Mouse (Mus musculus): ENCODE data around the gene Mff. TPM values are rescaled to one million over a fixed set of nuclear protein-coding genes. Genes with fewer than 3 reads are reported as not detected.

The Mff gene
- total RNA-seq (2014; fragmentation: Nextera tagmentation) (552 and 575 TPM in 2 replicates), total RNA-seq (2017) (387 and 411 TPM in 2 replicates), polyA plus RNA-seq (2012) (366 and 539 TPM in 2 replicates)

DNA sequence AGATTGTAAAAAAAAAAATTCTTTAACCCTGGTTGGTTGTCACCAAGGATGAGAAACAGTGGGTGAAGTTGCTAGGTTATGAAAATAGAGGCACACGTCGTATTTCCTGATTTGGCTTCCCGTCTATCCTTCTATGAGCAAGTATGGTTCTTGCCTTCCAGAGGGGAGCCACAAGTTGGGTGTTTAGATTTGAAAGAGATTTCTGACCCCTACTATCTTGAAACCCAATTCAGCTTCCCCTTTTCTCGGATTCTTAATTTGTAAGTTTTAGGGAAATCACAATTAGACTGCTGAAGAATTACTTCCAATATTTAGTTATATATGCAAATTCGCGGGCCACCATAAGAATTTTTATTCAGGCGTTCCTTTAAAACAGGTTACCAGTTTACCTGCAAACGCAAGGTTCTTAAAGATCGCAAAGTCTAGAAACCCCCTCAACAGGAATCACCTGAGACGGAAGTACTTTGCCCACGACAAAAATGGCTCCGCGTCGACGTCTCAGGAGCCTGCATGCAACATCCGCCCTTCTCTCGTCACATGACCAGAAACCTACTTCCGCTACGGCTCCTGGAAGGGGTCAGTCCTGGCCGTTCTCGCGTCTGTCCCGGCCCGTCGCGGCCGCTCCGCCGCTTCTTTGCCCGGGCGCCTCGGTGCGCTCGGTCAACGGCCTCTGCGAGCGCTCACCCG is at the start of gene Mff:
TSS of gene Mff (plus strand) at position 552 of the 687 bp plus-strand sequence.
- ATAC-seq (ENCODE audit: extremely low read depth, insufficient number of reproducible peaks, low FRiP score, poor library complexity, severe bottlenecking) (peak; percentile 83), DNase-seq (ENCODE audit: low spot score) (peak; percentile 72)
- Histone ChIP-seq H3K4me3 (ENCODE audit: low read depth, low read length) (peak within 1 kb of the TSS; percentile 79), H3K9me3 (replicated peaks) (no peaks in the 10 kb centered on the region), H3K36me3 (replicated peaks) (peaks cover 24% of the 10 kb centered on the region), H3K27me3 (ENCODE audit: insufficient read depth, low read length) (no peaks in the 10 kb centered on the region), H3K4me1 (ENCODE audit: insufficient read depth, low read depth, low read length) (peaks cover 37% of the 10 kb centered on the region)
- TF ChIP-seq CTCF (IDR thresholded peaks at IDR 0.05; ENCODE audit: low read depth, low read length) (no peak), POLR2AphosphoS5 (IDR thresholded peaks at IDR 0.05; ENCODE audit: insufficient replicate concordance, low read depth, low read length) (no peak), GATA1 (IDR thresholded peaks at IDR 0.05; ENCODE audit: borderline replicate concordance, low read length) (no peak), TAL1 (conservative IDR thresholded peaks at IDR 0.05; ENCODE audit: low read depth, low read length) (no peak), GATA2 (IDR thresholded peaks at IDR 0.05; ENCODE audit: borderline replicate concordance, low read depth, low read length) (no peak)

DNA sequence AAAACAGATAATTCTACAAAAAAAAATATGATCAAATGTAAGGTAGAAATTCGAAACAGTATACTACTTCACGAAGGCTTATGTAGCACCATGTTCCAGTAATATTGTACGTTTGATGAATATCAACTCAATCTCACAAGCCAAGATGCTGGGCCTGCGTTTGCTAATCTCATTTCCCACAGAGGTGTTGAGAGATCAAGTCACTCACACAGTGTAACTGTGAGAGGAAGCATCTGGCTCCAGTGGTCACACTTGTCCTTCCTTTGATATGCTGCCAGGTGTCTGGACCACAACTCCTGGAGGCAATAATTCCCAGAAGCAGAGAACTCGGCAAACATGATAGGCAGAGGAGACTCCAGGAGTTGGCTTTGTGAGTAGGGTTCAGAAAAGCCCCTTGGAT is 38.4 kb upstream of the Mff start:
- peaks cover 16% of the 10 kb centered on the region for H3K4me1 ChIP-seq (ENCODE audit: insufficient read depth, low read depth, low read length)
- DNase-seq (ENCODE audit: low spot score) (peak; percentile 18), ATAC-seq (ENCODE audit: extremely low read depth, insufficient number of reproducible peaks, low FRiP score, poor library complexity, severe bottlenecking) (peak; percentile 76)
- no peaks in the 10 kb centered on the region for H3K9me3 ChIP-seq (replicated peaks)
- peaks cover 12% of the 10 kb centered on the region for H3K36me3 ChIP-seq (replicated peaks)
- H3K4me3 ChIP-seq (ENCODE audit: low read depth, low read length) = no peak overlapping the region
- H3K27me3 ChIP-seq (ENCODE audit: insufficient read depth, low read length) = no peaks in the 10 kb centered on the region
- TF ChIP-seq GATA1 (IDR thresholded peaks at IDR 0.05; ENCODE audit: borderline replicate concordance, low read length) = no peak
- peak; percentile 61 for TF ChIP-seq TAL1 (conservative IDR thresholded peaks at IDR 0.05; ENCODE audit: low read depth, low read length)

DNA sequence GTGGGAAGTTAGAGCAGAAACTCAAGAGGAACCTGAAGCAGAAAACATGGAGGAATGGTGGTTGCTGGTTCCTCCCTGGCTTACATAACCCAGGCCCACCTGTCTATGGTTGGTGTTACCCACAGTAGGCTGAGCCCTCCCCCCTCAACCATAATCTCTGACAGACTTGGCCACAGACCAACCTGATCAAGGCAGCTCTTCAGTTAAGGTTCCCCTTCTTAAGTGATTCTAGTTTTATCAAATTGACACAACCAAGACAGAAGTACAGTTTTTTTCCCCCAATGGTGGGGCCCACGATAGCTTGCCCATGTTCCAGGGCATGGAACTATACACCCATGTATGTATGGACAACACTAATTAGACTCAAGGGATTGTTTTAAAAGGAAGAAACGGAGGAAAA is 37.8 kb upstream of the Mff start:
- no peak for TF ChIP-seq TAL1 (conservative IDR thresholded peaks at IDR 0.05; ENCODE audit: low read depth, low read length)
- no peak for TF ChIP-seq GATA2 (IDR thresholded peaks at IDR 0.05; ENCODE audit: borderline replicate concordance, low read depth, low read length)
- TF ChIP-seq CTCF (IDR thresholded peaks at IDR 0.05; ENCODE audit: low read depth, low read length) = no peak
- TF ChIP-seq POLR2AphosphoS5 (IDR thresholded peaks at IDR 0.05; ENCODE audit: insufficient replicate concordance, low read depth, low read length) = no peak
- no peak for TF ChIP-seq GATA1 (IDR thresholded peaks at IDR 0.05; ENCODE audit: borderline replicate concordance, low read length)
- DNase-seq (ENCODE audit: low spot score) = peak; percentile 14

DNA sequence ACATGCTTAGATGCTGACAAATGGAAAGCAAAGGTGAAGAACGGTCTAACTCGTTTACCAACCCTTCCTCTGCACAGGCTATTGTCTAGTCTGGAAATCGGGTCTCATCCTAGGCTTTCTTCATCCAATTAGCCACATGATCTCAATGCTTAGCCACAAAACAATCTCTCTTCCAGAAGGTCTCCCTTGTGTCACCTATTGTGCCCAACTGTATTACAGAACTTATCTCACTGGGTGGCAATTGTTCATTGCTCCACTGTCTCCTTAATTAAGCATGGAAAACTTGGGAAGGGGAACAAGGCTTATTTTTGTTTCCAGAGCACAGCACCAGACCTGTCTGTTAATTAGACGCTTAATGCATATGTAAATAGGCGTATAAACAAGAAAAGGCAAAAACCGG is 36.8 kb upstream of the Mff start:
- Histone ChIP-seq H3K9me3 (replicated peaks) (no peaks in the 10 kb centered on the region), H3K36me3 (replicated peaks) (peaks cover 6% of the 10 kb centered on the region), H3K4me1 (ENCODE audit: insufficient read depth, low read depth, low read length) (peaks cover 16% of the 10 kb centered on the region), H3K4me3 (ENCODE audit: low read depth, low read length) (no peak overlapping the region), H3K27me3 (ENCODE audit: insufficient read depth, low read length) (no peaks in the 10 kb centered on the region)
- no peak for TF ChIP-seq CTCF (IDR thresholded peaks at IDR 0.05; ENCODE audit: low read depth, low read length)
- TF ChIP-seq GATA1 (IDR thresholded peaks at IDR 0.05; ENCODE audit: borderline replicate concordance, low read length) = no peak
- no peak for TF ChIP-seq TAL1 (conservative IDR thresholded peaks at IDR 0.05; ENCODE audit: low read depth, low read length)
- TF ChIP-seq POLR2AphosphoS5 (IDR thresholded peaks at IDR 0.05; ENCODE audit: insufficient replicate concordance, low read depth, low read length) = no peak
- TF ChIP-seq GATA2 (IDR thresholded peaks at IDR 0.05; ENCODE audit: borderline replicate concordance, low read depth, low read length) = no peak
- ATAC-seq (ENCODE audit: extremely low read depth, insufficient number of reproducible peaks, low FRiP score, poor library complexity, severe bottlenecking) (no peak), DNase-seq (ENCODE audit: low spot score) (no peak)

More for the DNA sequence above, 37.8 kb upstream of the Mff start:
- Histone ChIP-seq H3K4me3 (ENCODE audit: low read depth, low read length) (no peak overlapping the region), H3K36me3 (replicated peaks) (peaks cover 12% of the 10 kb centered on the region), H3K9me3 (replicated peaks) (no peaks in the 10 kb centered on the region), H3K27me3 (ENCODE audit: insufficient read depth, low read length) (no peaks in the 10 kb centered on the region), H3K4me1 (ENCODE audit: insufficient read depth, low read depth, low read length) (peaks cover 16% of the 10 kb centered on the region)
- ATAC-seq (ENCODE audit: extremely low read depth, insufficient number of reproducible peaks, low FRiP score, poor library complexity, severe bottlenecking) = peak; percentile 38; the same call in 1 of the 2 replicates

DNA sequence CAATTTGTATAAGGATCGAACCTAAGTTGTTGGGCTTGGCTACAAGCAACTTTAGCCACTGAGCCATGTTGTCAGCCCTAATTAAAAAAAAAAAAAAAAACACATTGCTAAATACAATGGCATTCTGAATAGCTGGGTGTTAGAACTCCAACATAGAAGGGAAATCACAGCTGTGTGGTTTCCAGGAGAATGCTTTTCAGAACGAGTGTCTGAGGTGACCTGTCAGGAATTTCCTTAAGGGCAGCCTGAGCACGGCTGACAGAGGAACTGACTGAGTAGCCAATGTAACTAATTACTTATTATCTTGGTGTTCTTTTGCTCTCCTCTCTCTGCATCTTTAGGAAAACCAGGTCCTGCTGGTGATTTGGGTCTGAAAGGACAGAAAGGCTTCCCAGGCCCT is 28.8 kb upstream of the Mff start:
- no peaks in the 10 kb centered on the region; the same call in 1 of the 2 replicates for H3K4me1 ChIP-seq (ENCODE audit: insufficient read depth, low read depth, low read length)
- DNase-seq (ENCODE audit: low spot score) (no peak), ATAC-seq (ENCODE audit: extremely low read depth, insufficient number of reproducible peaks, low FRiP score, poor library complexity, severe bottlenecking) (no peak)
- peaks cover 26% of the 10 kb centered on the region for H3K36me3 ChIP-seq (replicated peaks)
- no peaks in the 10 kb centered on the region; the same call in 1 of the 2 replicates for H3K27me3 ChIP-seq (ENCODE audit: insufficient read depth, low read length)
- no peaks in the 10 kb centered on the region for H3K9me3 ChIP-seq (replicated peaks)
- TF ChIP-seq GATA1 (IDR thresholded peaks at IDR 0.05; ENCODE audit: borderline replicate concordance, low read length) = no peak
- TF ChIP-seq CTCF (IDR thresholded peaks at IDR 0.05; ENCODE audit: low read depth, low read length) = no peak
- TF ChIP-seq POLR2AphosphoS5 (IDR thresholded peaks at IDR 0.05; ENCODE audit: insufficient replicate concordance, low read depth, low read length) = no peak
- TF ChIP-seq GATA2 (IDR thresholded peaks at IDR 0.05; ENCODE audit: borderline replicate concordance, low read depth, low read length) = no peak
- no peak for TF ChIP-seq TAL1 (conservative IDR thresholded peaks at IDR 0.05; ENCODE audit: low read depth, low read length)
- H3K4me3 ChIP-seq (ENCODE audit: low read depth, low read length) = no peak overlapping the region

DNA sequence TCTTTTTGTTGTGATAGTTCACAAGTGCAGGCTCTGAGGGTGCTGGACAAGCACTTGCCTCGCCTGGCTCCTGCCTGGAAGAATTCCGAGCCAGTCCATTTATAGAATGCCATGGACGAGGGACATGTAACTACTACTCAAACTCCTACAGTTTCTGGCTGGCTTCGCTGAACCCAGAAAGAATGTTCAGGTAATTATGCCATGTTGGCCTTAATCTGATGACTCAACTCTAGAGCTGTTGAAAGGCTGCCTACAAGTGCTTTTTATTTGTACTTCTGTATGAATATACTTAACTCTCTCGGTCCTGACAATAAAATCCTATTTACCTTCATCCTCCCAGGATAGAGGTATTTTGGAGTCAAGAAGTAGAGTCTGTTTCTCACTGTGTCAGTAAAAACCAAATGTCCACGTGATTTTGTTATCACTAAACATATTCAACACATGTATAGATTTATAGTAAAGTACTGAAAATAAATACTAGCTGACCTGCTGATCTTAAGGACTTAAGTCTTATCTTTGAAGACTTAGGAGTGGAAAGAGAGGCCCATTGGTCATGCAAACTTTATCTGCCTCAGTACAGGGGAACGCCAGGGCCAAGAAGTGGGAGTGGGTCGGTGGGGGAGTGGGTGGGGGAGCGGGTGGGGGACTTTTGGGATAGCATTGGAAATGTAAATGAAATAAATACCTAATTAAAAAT is 6.7 kb upstream of the Mff start:
- H3K4me3 ChIP-seq (ENCODE audit: low read depth, low read length) = no peak overlapping the region; the same call in 1 of the 2 replicates
- DNase-seq (ENCODE audit: low spot score) = peak; percentile 10
- peaks cover 8% of the 10 kb centered on the region for H3K36me3 ChIP-seq (replicated peaks)
- no peaks in the 10 kb centered on the region for H3K27me3 ChIP-seq (ENCODE audit: insufficient read depth, low read length)
- no peaks in the 10 kb centered on the region for H3K9me3 ChIP-seq (replicated peaks)
- peaks cover 42% of the 10 kb centered on the region for H3K4me1 ChIP-seq (ENCODE audit: insufficient read depth, low read depth, low read length)
- peak; percentile 92 for ATAC-seq (ENCODE audit: extremely low read depth, insufficient number of reproducible peaks, low FRiP score, poor library complexity, severe bottlenecking)
- TF ChIP-seq TAL1 (conservative IDR thresholded peaks at IDR 0.05; ENCODE audit: low read depth, low read length) = no peak; the same call in 1 of the 2 replicates
- TF ChIP-seq GATA2 (IDR thresholded peaks at IDR 0.05; ENCODE audit: borderline replicate concordance, low read depth, low read length) = no peak

Data from G1E (cell line).